Mouse (Mus musculus) right cerebral cortex, postnatal 10 days (tissue): ENCODE measurements around the gene Gm28635.
"Not testable (repeated sequence)": the region's sequence is repeated elsewhere in the genome, so short reads cannot be mapped to it uniquely, and the experiment has no call there.

Experiments
- DNase-seq, 2 experiments: peaks; one replicate each; pipeline ENCODE4 v3.0.0; 2021; ENCODE audit warnings: low spot score in 2 of 2

The Gm28635 gene

GRCm38 (mm10) chr2:84688080-84688844 lies 10.4 kb upstream of the Gm28635 start:
- DNase-seq, result no peak

DNA sequence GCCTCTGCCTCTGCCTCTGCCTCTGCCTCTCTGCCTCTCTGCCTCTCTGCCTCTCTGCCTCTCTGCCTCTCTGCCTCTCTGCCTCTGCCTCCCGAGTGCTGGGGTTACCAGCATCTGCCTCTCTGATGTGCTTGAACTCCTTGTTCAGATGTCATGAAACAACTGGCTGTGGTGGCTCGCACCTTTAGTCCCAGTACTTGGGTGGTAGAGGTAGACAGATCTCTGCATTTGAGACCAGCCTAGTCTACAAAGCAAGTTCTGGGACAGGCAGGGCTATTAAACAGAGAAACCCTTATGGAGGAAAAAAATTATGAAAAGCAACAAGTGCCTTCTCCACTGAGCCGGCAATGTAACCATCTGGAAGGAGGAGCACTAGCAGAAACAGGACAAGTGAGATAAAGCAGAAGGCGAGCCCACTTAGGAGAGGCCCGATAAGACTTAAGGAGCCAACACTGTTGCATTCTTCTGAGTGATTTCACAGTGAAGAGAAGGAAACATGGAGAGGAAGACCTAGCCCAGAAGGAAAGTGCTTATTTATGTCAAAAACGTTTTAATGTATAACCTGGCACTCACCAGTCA lies 4.9 kb upstream of the Gm28635 start:
- DNase-seq, result no peak

DNA sequence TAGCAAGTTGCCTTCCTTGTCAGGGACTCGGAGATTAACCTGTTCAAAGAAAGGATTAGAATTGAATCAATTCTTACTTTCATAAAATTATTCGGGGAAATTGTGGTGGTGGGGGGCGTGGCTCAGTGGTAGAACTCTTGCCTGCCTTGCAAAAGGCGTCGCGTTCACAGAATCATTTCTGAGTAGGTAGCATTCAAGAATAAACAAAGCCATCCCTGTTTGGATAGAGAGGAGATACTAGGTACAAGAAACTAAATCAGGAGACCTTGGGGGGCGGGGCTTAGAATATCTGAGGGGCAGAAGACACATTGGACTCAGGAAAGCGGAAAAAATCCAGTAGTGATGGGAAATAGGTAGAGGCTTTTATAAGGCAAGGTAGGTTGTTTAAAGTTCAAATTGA lies 1.2 kb upstream of the Gm28635 start, which contains the start of gene Tmx2:
Gene Tmx2 (minus strand): TSS at position 125 of the 400 bp plus-strand sequence.
- no peak for DNase-seq

GRCm38 (mm10) chr2:84677270-84677967 lies 422 bp downstream of the Gm28635 start:
- DNase-seq, result no peak

GRCm38 (mm10) chr2:84671535-84671934 lies 6.3 kb downstream of the Gm28635 start:
- not testable (repeated sequence) for DNase-seq

- peak; percentile 96 for DNase-seq
Observed at GRCm38 (mm10) chr2:84670569-84670933, 7.3 kb downstream of the Gm28635 start, which contains the start of gene Selenoh. TSS of gene Selenoh (minus strand) at chr2:84670770.

- DNase-seq, result no peak
Observed at GRCm38 (mm10) chr2:84669828-84670568, 7.8 kb downstream of the Gm28635 start.

- DNase-seq, result no peak
Observed at GRCm38 (mm10) chr2:84666081-84666480, 11.8 kb downstream of the Gm28635 start.

GRCm38 (mm10) chr2:84662866-84663265 lies 15.0 kb downstream of the Gm28635 start:
- no peak for DNase-seq

DNA sequence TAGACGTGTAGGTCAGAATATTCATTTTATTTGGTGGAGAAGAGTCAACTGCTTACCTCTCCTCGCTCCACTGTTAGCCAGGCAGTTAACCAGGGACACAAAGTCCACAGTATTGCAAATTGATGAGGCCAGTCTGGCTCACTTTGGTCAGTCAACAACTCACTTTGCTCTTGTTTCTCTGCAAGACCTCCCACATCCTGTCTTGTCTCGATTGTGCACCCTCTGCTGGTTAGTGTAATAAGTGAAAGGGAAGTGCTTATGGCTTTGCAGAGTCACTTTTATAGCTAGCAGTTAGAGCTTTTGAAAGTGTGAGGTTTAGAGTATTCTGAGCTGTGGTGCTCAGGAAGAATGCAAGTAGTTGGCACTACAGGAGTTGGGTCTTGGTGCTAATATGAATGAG lies 17.6 kb downstream of the Gm28635 start:
- peak in 1 of 2 experiments; percentile 54 for DNase-seq

GRCm38 (mm10) chr2:84658806-84659205 lies 19.0 kb downstream of the Gm28635 start, which contains the start of gene Btbd18:
TSS of gene Btbd18 (plus strand) at chr2:84659079.
- DNase-seq, result no peak

- DNase-seq, result no peak
Observed at GRCm38 (mm10) chr2:84655864-84656263, 22.0 kb downstream of the Gm28635 start.

- no peak for DNase-seq
Observed at GRCm38 (mm10) chr2:84653354-84653753, 24.5 kb downstream of the Gm28635 start.

GRCm38 (mm10) chr2:84650464-84651195 lies 27.2 kb downstream of the Gm28635 start, which contains the start of gene Ctnnd1:
TSS of gene Ctnnd1 (minus strand) at chr2:84650765.
- DNase-seq, result peak; percentile 92 to 95

- no peak for DNase-seq
Observed at GRCm38 (mm10) chr2:84649674-84650073, 28.2 kb downstream of the Gm28635 start.

DNA sequence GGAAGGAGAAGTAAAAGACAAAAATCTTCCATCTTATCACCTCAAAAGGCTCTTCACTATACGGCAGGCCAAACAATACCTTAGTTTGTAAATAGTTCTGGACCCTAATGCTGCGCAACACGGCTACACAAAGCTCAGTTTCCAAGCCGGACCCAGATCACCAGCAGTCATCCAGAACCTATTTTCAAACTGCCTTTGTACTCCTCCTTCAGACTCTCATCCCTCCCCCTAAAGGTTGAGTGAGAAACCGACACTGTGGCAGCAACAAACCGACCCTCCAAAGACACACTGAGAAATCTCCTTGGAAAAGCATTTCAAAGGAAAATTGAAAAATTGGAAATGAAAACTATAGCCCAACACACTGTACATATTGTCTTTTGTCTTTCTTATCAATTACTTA lies 29.5 kb downstream of the Gm28635 start:
- no peak for DNase-seq

- DNase-seq, result no peak
Observed at GRCm38 (mm10) chr2:84647051-84647568, 30.7 kb downstream of the Gm28635 start.

- DNase-seq, result no peak
Observed at GRCm38 (mm10) chr2:84646138-84646537, 31.7 kb downstream of the Gm28635 start.

DNA sequence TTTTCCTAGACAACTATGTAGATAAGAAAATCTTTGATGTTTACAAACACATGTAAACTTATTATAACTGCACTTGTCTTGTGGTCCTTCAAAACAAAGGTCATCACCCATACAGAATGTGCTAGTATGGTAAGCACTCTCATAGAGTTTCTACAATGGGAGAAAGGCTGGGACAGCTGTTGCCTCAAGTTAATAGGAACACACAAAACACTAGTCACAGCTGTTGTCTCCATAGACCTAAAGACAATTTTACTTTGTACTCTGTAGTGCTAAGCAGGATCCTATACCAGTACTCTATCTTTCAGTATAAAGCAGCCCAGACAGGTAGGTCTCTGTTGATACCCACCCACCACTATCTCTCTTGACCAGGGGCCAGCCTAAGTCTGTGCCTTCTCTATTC lies 37.0 kb downstream of the Gm28635 start:
- no peak for DNase-seq

- no peak for DNase-seq
Observed at GRCm38 (mm10) chr2:84638428-84639220, 39.2 kb downstream of the Gm28635 start.
